Mouse (Mus musculus) left cerebral cortex, adult 9 months (tissue): ENCODE results near the gene Iscu.

ENCODE experiments used
- DNase-seq, 2 experiments: peaks; one replicate each; pipeline ENCODE4 v3.0.0; 2022; ENCODE audit warnings: low spot score in 2 of 2

Iscu gene

GRCm38 (mm10) chr5:113814111-113815040, 41.8 kb downstream of the Iscu start:
- DNase-seq: no peak

DNA sequence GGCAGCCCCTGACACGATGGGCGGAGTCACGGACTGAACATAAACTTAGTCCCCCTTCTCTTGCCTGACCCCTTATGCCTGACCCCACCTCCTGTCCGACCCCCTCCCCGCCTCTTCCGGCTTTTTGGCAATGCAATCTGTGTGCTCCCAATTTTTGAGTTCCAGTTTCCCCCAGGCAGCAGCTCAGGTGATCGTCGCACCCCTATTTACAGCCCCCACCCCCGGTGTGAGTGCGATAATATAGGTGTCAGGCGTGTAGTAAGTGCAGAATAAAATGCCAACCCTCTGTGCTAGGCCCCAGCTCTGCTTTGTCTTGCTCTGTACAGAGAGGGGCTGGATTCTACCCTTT, 42.5 kb downstream of the Iscu start:
- DNase-seq: no peak

- DNase-seq: peak in 1 of 2 experiments; percentile 56
Measured at GRCm38 (mm10) chr5:113815638-113816152, 43.1 kb downstream of the Iscu start.

GRCm38 (mm10) chr5:113818572-113818971, 46.0 kb downstream of the Iscu start:
- DNase-seq: no peak

DNA sequence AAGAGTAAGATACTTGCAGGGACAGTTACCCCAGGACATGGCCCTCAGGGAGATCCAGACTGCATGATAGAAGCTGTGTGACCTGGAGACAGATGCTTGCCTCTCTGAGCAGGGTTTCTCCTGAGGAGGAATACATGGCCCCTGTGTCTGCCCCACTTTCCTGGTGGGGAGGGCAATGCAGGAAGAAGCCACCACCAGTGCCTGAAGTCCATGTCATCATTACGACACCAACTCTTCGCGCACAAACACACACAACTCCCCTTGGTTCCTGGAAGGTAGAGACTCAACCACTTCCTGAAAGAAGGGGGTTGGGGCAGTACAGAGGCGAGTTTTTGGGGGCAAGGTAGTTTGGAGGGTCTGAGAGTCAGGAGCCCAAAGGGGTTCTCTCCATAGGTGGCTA, 51.7 kb downstream of the Iscu start:
- DNase-seq: no peak

- no peak for DNase-seq
Measured at GRCm38 (mm10) chr5:113825558-113825957, 53.0 kb downstream of the Iscu start.

DNA sequence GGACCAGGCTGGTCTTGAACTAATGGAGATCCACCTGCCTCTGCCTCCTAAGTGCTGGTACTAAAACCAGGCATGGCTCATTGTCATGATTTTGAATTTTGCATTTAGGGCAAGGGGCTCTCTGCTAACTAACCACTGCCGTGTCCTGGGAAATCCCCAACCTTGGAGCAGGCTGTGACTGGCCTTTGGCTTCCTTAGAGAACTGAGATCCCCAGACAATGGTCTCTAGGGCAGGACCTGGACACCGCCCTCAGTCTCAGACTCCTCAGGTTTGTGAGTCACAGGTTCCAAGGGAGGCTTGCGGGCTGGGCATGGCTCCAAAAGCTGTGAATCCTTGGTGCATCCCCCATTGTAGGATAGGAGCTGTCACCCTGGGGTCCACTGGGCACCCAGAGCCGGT, 54.1 kb downstream of the Iscu start:
- no peak for DNase-seq
